ENCODE assay signal across 21 mouse cellular contexts in the genomic region with DNA sequence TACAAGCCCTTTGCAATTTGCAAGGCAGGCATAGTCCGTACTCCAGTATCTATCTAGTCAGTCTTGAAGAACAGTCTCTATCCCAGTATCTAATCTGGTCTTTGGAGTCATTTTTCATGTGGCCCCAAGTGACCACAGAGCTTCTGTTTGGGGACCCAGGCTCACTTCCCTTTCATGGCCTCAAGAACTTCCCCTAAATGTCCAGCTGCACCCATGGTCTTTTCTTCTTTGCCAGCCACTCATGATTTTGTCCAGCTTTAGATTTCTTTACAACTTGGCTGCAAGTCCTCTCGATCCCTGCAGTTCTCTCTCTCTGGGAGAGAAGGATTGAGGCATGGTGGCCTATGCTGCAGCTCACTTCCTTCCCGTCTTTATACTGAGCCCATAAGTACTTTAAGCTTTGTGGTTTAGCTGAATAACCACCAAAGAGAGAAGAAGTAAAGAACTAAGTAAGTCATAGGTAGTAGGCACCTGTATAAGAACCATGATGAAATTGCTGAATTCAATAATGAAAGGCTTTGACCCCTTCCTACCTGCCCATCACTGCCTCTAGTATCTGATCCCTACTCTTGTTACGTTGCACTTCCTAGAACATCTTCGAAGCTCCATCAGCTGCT.
A peak's percentile ranks its signal among the peaks of the same experiment; 100 is the strongest.
DNase-seq lines count a peak whose midpoint lies in the region; ATAC-seq and TF ChIP-seq lines count a peak whose summit lies in the region.
"Had no signal": no experiment of that assay in that cellular context is flagged by ENCODE, and none has a peak within 500 bp of the region (broad histone marks: within the 10 kb centered on the region; RNA-seq: fewer than 3 reads in every experiment).

No protein-coding gene starts in this region.

- no peak overlapping the region for H3K4me2 ChIP-seq in forebrain, postnatal 0 days (ENCODE audit: low read depth)
- H3K4me2 ChIP-seq in midbrain, embryonic 14.5 days (ENCODE audit: low read length), result no peak overlapping the region
- H3K4me2 ChIP-seq: heart, embryonic 12.5 days; limb, embryonic 15.5 days; liver, embryonic 15.5 days had no signal

- H3K9me3 ChIP-seq in G1E (replicated peaks), result no peaks in the 10 kb centered on the region
- no peaks in the 10 kb centered on the region for H3K9me3 ChIP-seq in limb, embryonic 10.5 days (replicated peaks)
- no peaks in the 10 kb centered on the region for H3K9me3 ChIP-seq in forebrain, postnatal 0 days (ENCODE audit: low read length)
- H3K9me3 ChIP-seq in midbrain, embryonic 14.5 days (ENCODE audit: control insufficient read depth, low read length), result no peaks in the 10 kb centered on the region
- H3K9me3 ChIP-seq: heart, embryonic 12.5 days; limb, embryonic 15.5 days; liver, embryonic 15.5 days had no signal

- WGBS in limb, embryonic 10.5 days, result 89% methylated on average over 5 of the region's 5 CpGs
- 94% methylated on average over 5 of the region's 5 CpGs for WGBS in forebrain, postnatal 0 days
- 93% methylated on average over 5 of the region's 5 CpGs for WGBS in midbrain, embryonic 14.5 days

- peaks cover 21% of the 10 kb centered on the region for H3K4me1 ChIP-seq in G1E (ENCODE audit: insufficient read depth, low read depth, low read length)
- H3K4me1 ChIP-seq in limb, embryonic 10.5 days, result peaks cover 12% of the 10 kb centered on the region
- no peaks in the 10 kb centered on the region for H3K4me1 ChIP-seq in forebrain, postnatal 0 days (ENCODE audit: insufficient read depth)
- no peaks in the 10 kb centered on the region for H3K4me1 ChIP-seq in midbrain, embryonic 14.5 days (ENCODE audit: control insufficient read depth, insufficient read depth, low read length)

- no peak overlapping the region for H3K4me3 ChIP-seq in G1E (ENCODE audit: low read depth, low read length)
- H3K4me3 ChIP-seq in limb, embryonic 10.5 days, result no peak overlapping the region
- no peak overlapping the region for H3K4me3 ChIP-seq in forebrain, postnatal 0 days (ENCODE audit: low read depth, low read length)
- H3K4me3 ChIP-seq in midbrain, embryonic 14.5 days (replicated peaks; ENCODE audit: low read depth, low read length), result no peak overlapping the region
- H3K4me3 ChIP-seq: heart, embryonic 12.5 days; limb, embryonic 15.5 days; liver, embryonic 15.5 days had no signal

- peak; percentile 13 for DNase-seq in heart, adult 8-10 months (ENCODE audit: low spot score)
- DNase-seq in heart, postnatal 10 days, result no peak
- no peak for DNase-seq in G1E (ENCODE audit: low spot score)
- DNase-seq in skeletal muscle tissue, adult 2 months (ENCODE audit: low read depth, low spot score), result peak; percentile 21
- no peak for DNase-seq in limb, embryonic 10.5 days (ENCODE audit: low spot score)
- DNase-seq in forebrain, postnatal 0 days, result no peak
- no peak for DNase-seq in midbrain, embryonic 14.5 days
- DNase-seq: adrenal gland, postnatal 14 days; cerebellum, adult 2 months; cerebellum, postnatal 36 days; gastrocnemius, postnatal 14 days; heart, postnatal 36 days; retina, postnatal 1 day; right cerebral cortex, postnatal 4 days; thymus, postnatal 36 days had no signal

- ATAC-seq in G1E (ENCODE audit: extremely low read depth, insufficient number of reproducible peaks, low FRiP score, poor library complexity, severe bottlenecking), result 0 out of 2 replicates have a peak, but pooled peaks have one; percentile 22
- ATAC-seq in granulocyte monocyte progenitor cell, adult 5-6 weeks (replicated peaks; ENCODE audit: poor library complexity, severe bottlenecking), result peak; percentile 94
- ATAC-seq in forebrain, postnatal 0 days, result no peak
- no peak for ATAC-seq in midbrain, embryonic 14.5 days (ENCODE audit: low FRiP score, low TSS enrichment)
- ATAC-seq: hindbrain, postnatal 0 days; intestine, postnatal 0 days had no signal

- no peaks in the 10 kb centered on the region; the same call in 1 of the 2 replicates for H3K27me3 ChIP-seq in G1E (ENCODE audit: insufficient read depth, low read length)
- 0 out of 2 replicates have a peak, but pooled peaks cover 4% of the 10 kb centered on the region for H3K27me3 ChIP-seq in limb, embryonic 10.5 days (ENCODE audit: low read depth, poor library complexity, severe bottlenecking)
- no peaks in the 10 kb centered on the region for H3K27me3 ChIP-seq in forebrain, postnatal 0 days (ENCODE audit: insufficient read depth, low read length)
- H3K27me3 ChIP-seq in midbrain, embryonic 14.5 days (ENCODE audit: control insufficient read depth, insufficient read depth, low read length), result no peaks in the 10 kb centered on the region
- H3K27me3 ChIP-seq: heart, embryonic 12.5 days; limb, embryonic 15.5 days had no signal

- TF ChIP-seq CTCF in G1E (IDR thresholded peaks at IDR 0.05; ENCODE audit: low read depth, low read length), result no peak
- no peak for TF ChIP-seq CTCF in forebrain, postnatal 0 days (IDR thresholded peaks at IDR 0.05; ENCODE audit: low read depth)

- H3K27ac ChIP-seq in limb, embryonic 10.5 days, result no peak overlapping the region
- H3K27ac ChIP-seq in forebrain, postnatal 0 days (ENCODE audit: low read depth, low read length), result no peak overlapping the region
- H3K27ac ChIP-seq in midbrain, embryonic 14.5 days (replicated peaks; ENCODE audit: low read depth, low read length), result no peak overlapping the region
- H3K27ac ChIP-seq: hindbrain, postnatal 0 days; limb, embryonic 15.5 days; liver, embryonic 15.5 days had no signal

- H3K9ac ChIP-seq in forebrain, postnatal 0 days, result no peak overlapping the region
- H3K9ac ChIP-seq in midbrain, embryonic 14.5 days (replicated peaks; ENCODE audit: low read length), result no peak overlapping the region
- H3K9ac ChIP-seq: heart, embryonic 12.5 days; limb, embryonic 15.5 days; liver, embryonic 15.5 days had no signal

- intact Hi-C loops in heart, postnatal 10 days (cut with DNase I), result no loop called here

- H3K36me3 ChIP-seq in G1E (replicated peaks), result no peaks in the 10 kb centered on the region
- H3K36me3 ChIP-seq in limb, embryonic 10.5 days, result no peaks in the 10 kb centered on the region
- no peaks in the 10 kb centered on the region for H3K36me3 ChIP-seq in forebrain, postnatal 0 days (ENCODE audit: insufficient read depth)
- no peaks in the 10 kb centered on the region for H3K36me3 ChIP-seq in midbrain, embryonic 14.5 days (ENCODE audit: control insufficient read depth, insufficient read depth, low read length)
- H3K36me3 ChIP-seq: heart, embryonic 12.5 days; limb, embryonic 15.5 days; liver, embryonic 15.5 days had no signal

Comparison
In these comparisons a context has a peak if more than half of its experiments do, and no peak if none do; other contexts are left out.
1. DNase-seq: peak in heart, adult 8-10 months (single experiment) and skeletal muscle tissue, adult 2 months (single experiment); none in heart, postnatal 10 days (0 of 2), G1E (single experiment), limb, embryonic 10.5 days (single experiment), forebrain, postnatal 0 days (single experiment) and midbrain, embryonic 14.5 days (single experiment).
2. ATAC-seq: peak in G1E (single experiment) and granulocyte monocyte progenitor cell, adult 5-6 weeks (single experiment); none in forebrain, postnatal 0 days (single experiment) and midbrain, embryonic 14.5 days (single experiment).